Mouse (Mus musculus) heart, adult 2 months (tissue): ENCODE measurements around the gene Sdhaf2. TPM values are rescaled to one million over a fixed set of nuclear protein-coding genes. Genes with fewer than 3 reads are reported as not detected.

Experiments used
- DNase-seq, 2 experiments: peaks; one replicate each; pipeline ENCODE4 v3.0.0; 2021
- H3K27ac ChIP-seq: fragments of 200-600 bp; 2 replicates; pipeline ENCODE4 v1.8.1; 2022
- H3K27me3 ChIP-seq: fragments of 200-500 bp; 2 replicates; pipeline ENCODE4 v1.6.1; 2012; ENCODE audit warnings: mild to moderate bottlenecking, low read length, inconsistent platforms, mixed read lengths; ENCODE audit not compliant: control insufficient read depth, insufficient read depth
- H3K36me3 ChIP-seq: fragments of 200-500 bp; 2 replicates; pipeline ENCODE4 v1.6.1; 2012; ENCODE audit warnings: low read length, inconsistent platforms; ENCODE audit not compliant: control insufficient read depth, insufficient read depth
- H3K4me1 ChIP-seq: fragments of 200-500 bp; 2 replicates; pipeline ENCODE4 v1.6.1; 2011; ENCODE audit warnings: low read length; ENCODE audit not compliant: control insufficient read depth, insufficient read depth
- H3K4me3 ChIP-seq: fragments of 200-600 bp; 2 replicates; pipeline ENCODE4 v1.8.1; 2022
- H3K79me2 ChIP-seq: fragments of 200-500 bp; replicated peaks from 2 replicates; pipeline ENCODE4 v1.6.1; 2012; ENCODE audit warnings: mild to moderate bottlenecking, inconsistent platforms, low read length, moderate library complexity, mixed read lengths; ENCODE audit not compliant: control insufficient read depth, insufficient read depth
- H3K9ac ChIP-seq: fragments of 200-500 bp; 2 replicates; pipeline ENCODE4 v1.6.1; 2012; ENCODE audit warnings: low read depth, mild to moderate bottlenecking, control low read depth, inconsistent platforms, low read length, mixed read lengths
- CTCF ChIP-seq: fragments of 200-600 bp; IDR thresholded peaks from 2 replicates; pipeline ENCODE4 v1.8.1; 2022; ENCODE audit warnings: antibody characterized with exemption, mild to moderate bottlenecking, moderate library complexity
- EP300 ChIP-seq: fragments of 200-500 bp; IDR thresholded peaks from 2 replicates; pipeline ENCODE4 v1.6.1; 2011; ENCODE audit warnings: low read depth, low read length, control low read depth; ENCODE audit not compliant: insufficient read depth
- POLR2A ChIP-seq: fragments of 200-500 bp; IDR thresholded peaks from 2 replicates; pipeline ENCODE4 v1.6.1; 2011; ENCODE audit warnings: mild to moderate bottlenecking, low read depth, low read length, control low read depth; ENCODE audit not compliant: insufficient read depth
- WGBS: fragments of 180-500 bp; shearing (Covaris S2); methylation state at CpG from one replicate; pipeline ENCODE4 v1.1.7; 2018; 5-methylcytosine and 5-hydroxymethylcytosine counted together
- intact Hi-C: fragments of 180-260 bp; cut with DNase I; formaldehyde crosslinking; loops from one replicate; pipeline ENCODE4 v1.15.1; 2025
- polyA plus RNA-seq: library from polyadenylated mRNA; depleted of rRNA; stranded (reverse); fragments of >200 nt; gene quantifications from 2 replicates; pipeline ENCODE4 v1.2.3, GENCODE M21; 2012
- total RNA-seq, 2 experiments: library from RNA; stranded (reverse); gene quantifications; 2 replicates each; pipeline ENCODE4 v1.2.3; 2021

Gene Sdhaf2
- total and polyA plus RNA-seq, 3 experiments = 45.7 to 77.9 (median 65.5) TPM

DNA sequence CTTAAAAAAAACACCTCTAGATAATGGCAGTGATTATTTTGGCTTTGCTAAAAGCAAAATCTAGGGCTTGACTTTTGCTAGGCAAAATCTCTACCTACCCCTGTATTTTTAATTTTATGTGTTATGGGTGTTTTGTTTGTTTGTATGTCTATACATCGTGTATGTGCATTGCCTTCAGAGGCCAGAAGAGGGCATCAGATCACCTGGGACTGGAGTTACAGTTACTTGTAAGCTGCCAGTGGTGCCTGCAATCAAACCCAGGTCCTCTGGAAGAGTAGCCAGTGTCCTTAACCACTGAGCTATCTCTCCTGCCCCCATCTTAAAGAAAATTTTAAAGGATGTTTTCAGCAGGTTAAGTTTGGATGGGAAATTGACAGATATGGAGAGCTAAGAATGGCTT is 4.1 kb upstream of the Sdhaf2 start:
- no peak for TF ChIP-seq POLR2A
- peak; percentile 47 for TF ChIP-seq CTCF
- TF ChIP-seq EP300 = no peak
- H3K27me3 ChIP-seq = no peaks in the 10 kb centered on the region
- H3K27ac ChIP-seq = no peak overlapping the region
- no peak overlapping the region for H3K4me3 ChIP-seq
- H3K9ac ChIP-seq = no peak overlapping the region
- peaks cover 29% of the 10 kb centered on the region for H3K36me3 ChIP-seq
- WGBS = 98% methylated on average over 1 of the region's 1 CpGs
- H3K4me1 ChIP-seq = peaks cover 10% of the 10 kb centered on the region
- H3K79me2 ChIP-seq = peaks cover 7% of the 10 kb centered on the region; the same call in 1 of the 2 replicates
- no peak for DNase-seq
- intact Hi-C loops = no loop called here

DNA sequence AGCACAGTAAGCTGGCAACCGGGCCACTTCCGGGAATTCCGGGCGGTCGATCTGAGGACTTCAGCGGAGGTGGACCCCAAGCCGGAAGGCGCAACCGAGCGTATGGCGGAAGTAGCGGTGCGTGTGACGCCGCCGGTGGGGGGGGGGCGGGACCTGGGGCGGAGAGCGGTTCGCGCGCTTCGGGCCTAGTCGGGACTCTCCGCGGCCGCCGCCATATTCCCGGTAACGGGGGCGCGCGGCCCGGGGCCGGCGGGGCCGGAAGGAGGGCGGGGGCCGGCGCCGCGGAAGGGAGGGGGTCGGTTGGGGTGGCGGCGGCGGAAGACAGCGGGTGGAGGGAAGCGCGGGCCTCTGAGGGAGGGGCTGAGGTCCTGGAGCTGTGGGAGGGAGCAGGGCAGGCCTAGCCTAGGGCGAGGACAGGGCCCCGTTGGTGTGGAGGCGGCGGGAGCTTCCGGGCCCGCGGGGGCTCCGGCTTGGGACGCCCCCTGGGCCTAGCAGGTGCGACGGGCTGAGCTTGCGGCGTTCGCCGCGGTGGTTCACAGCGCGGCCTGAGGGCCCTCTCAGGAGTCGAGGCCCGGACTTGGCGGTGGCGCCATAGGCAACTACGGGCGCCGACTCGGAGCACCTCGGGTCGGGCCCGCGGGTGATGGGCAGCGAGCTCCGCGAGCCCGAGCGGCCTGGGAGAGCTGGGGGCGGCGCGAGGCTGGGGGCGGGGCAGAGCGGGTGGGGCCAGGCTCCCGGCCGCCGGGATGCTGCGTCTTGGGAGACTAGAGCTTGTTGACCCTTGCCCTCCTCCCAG is 638 bp downstream of the Sdhaf2 start, which contains the start of gene Cpsf7:
Gene Cpsf7 (plus strand): TSS at position 161 of the 796 bp plus-strand sequence.
- Histone ChIP-seq H3K9ac (peak within 1 kb of the TSS; percentile 95), H3K36me3 (peaks cover 27% of the 10 kb centered on the region), H3K4me1 (peaks cover 10% of the 10 kb centered on the region), H3K79me2 (peaks cover 3% of the 10 kb centered on the region; the same call in 1 of the 2 replicates), H3K27me3 (no peaks in the 10 kb centered on the region), H3K27ac (peak within 1 kb of the TSS; percentile 99), H3K4me3 (peak within 1 kb of the TSS; percentile 87)
- intact Hi-C loops = loop anchor here (1.0 to 10.0 kb wide), 4 partner anchors 29 to 1479 kb away; partner anchors contain the start of genes Cyb561a3 and Tmem138
- WGBS = under 1% methylated on average over 81 of the region's 93 CpGs
- DNase-seq = peak; percentile 89 to 94
- 0 out of 2 replicates have a peak, but pooled peaks have one; percentile 48 for TF ChIP-seq EP300
- no peak for TF ChIP-seq CTCF
- peak; percentile 73; the same call in 1 of the 2 replicates for TF ChIP-seq POLR2A

DNA sequence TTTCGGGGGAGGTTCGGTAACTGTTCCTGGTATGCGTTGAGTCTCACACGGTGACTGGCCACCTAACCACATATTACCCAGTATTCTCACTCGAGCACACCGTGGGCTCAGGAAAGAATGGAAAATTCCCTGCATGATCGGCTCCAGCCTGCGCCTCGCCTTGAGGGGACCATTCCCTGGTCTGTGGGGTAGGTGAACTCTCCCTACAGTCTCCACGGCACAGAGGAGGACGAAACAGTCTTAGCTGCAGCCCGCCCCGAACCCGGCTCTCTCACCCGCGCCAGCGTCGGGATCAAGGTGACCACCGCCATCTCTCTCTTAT is 1.2 kb downstream of the Sdhaf2 start:
- peaks cover 10% of the 10 kb centered on the region for H3K4me1 ChIP-seq
- peak overlapping the region; percentile 87 for H3K4me3 ChIP-seq
- peaks cover 3% of the 10 kb centered on the region; the same call in 1 of the 2 replicates for H3K79me2 ChIP-seq
- no peaks in the 10 kb centered on the region for H3K27me3 ChIP-seq
- no peak for TF ChIP-seq CTCF
- TF ChIP-seq EP300 = no peak
- no peak; the same call in none of the 2 replicates for TF ChIP-seq POLR2A
- peak overlapping the region; percentile 90 for H3K9ac ChIP-seq
- intact Hi-C loops = loop anchor here (1.0 to 10.0 kb wide), 4 partner anchors 30 to 1480 kb away; partner anchors contain the start of genes Cyb561a3 and Tmem138
- no peak for DNase-seq
- peaks cover 25% of the 10 kb centered on the region for H3K36me3 ChIP-seq
- H3K27ac ChIP-seq = peak overlapping the region; percentile 99
- WGBS = under 1% methylated on average over 19 of the region's 19 CpGs

GRCm38 (mm10) chr19:10523483-10524080 is 2.4 kb downstream of the Sdhaf2 start:
- intact Hi-C loops = loop anchor here (2.0 to 10.0 kb wide), 3 partner anchors 31 to 1481 kb away; partner anchors contain the start of genes Cyb561a3 and Tmem138
- WGBS = 59% methylated on average over 5 of the region's 5 CpGs
- no peak overlapping the region for H3K9ac ChIP-seq

DNA sequence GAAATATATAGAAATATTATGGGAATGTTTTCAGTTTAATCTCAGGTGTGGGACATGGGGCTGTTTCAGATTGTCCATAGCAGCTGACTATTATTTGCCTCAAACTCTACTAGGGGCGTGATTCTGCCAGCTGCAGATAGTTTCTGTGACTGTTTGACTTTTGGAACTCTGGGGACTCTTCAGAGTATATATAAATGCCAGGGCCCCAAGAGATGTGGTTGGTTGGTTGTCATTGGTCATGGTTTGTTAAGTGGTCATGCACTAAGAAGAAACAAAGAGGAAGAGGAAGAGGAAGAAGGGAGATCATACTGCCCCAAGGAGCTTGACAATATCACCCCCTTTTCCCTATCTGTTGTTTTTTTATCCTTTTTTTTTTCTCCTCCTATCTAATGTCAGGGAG is 4.0 kb downstream of the Sdhaf2 start:
- H3K9ac ChIP-seq = no peak overlapping the region
- H3K79me2 ChIP-seq = peaks cover 1% of the 10 kb centered on the region; the same call in 1 of the 2 replicates
- no peaks in the 10 kb centered on the region for H3K27me3 ChIP-seq
- no peak for DNase-seq
- intact Hi-C loops = loop anchor here (10.0 kb wide), 1 partner anchor 1483 kb away; no protein-coding TSS in a partner anchor
- no peak overlapping the region for H3K27ac ChIP-seq
- no peak overlapping the region for H3K4me3 ChIP-seq
- peaks cover 13% of the 10 kb centered on the region for H3K36me3 ChIP-seq
- no peak for TF ChIP-seq CTCF
- TF ChIP-seq EP300 = no peak
- TF ChIP-seq POLR2A = no peak
- H3K4me1 ChIP-seq = peaks cover 6% of the 10 kb centered on the region
- 44% methylated on average over 1 of the region's 1 CpGs for WGBS

More at GRCm38 (mm10) chr19:10523483-10524080, 2.4 kb downstream of the Sdhaf2 start:
- TF ChIP-seq CTCF = no peak
- no peak for TF ChIP-seq POLR2A
- no peak for TF ChIP-seq EP300
- no peak for DNase-seq
- no peak overlapping the region; the same call in 1 of the 2 replicates for H3K4me3 ChIP-seq
- H3K36me3 ChIP-seq = peaks cover 24% of the 10 kb centered on the region
- peaks cover 10% of the 10 kb centered on the region for H3K4me1 ChIP-seq
- no peaks in the 10 kb centered on the region for H3K27me3 ChIP-seq
- no peak overlapping the region for H3K27ac ChIP-seq
- H3K79me2 ChIP-seq = peaks cover 4% of the 10 kb centered on the region; the same call in 1 of the 2 replicates

DNA sequence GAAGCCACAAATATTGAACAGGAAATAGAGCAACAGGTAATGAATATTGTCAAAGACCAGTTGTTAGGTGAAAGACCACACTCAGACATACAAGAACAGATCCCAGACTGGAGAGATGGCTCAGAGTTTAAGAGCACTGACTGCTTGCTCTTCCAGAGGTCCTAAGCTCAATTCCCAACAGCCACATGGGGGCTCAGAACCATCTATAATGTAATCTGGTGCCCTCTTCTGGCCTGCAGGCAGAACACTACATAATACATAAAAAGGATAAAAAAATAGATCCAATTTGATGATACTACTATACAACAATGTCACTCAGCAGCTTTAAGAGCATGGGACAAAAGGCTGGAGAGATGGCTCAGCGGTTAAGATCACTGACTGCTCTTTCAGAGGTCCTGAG is 5.6 kb downstream of the Sdhaf2 start:
- TF ChIP-seq CTCF (peak; percentile 64), POLR2A (no peak)
- Histone ChIP-seq H3K36me3 (peaks cover 4% of the 10 kb centered on the region; the same call in 1 of the 2 replicates), H3K4me1 (no peaks in the 10 kb centered on the region), H3K9ac (no peak overlapping the region), H3K79me2 (peaks cover 1% of the 10 kb centered on the region; the same call in 1 of the 2 replicates), H3K27ac (no peak overlapping the region), H3K4me3 (no peak overlapping the region), H3K27me3 (no peaks in the 10 kb centered on the region)
- intact Hi-C loops = loop anchor here (10.0 kb wide), 1 partner anchor 1484 kb away; no protein-coding TSS in a partner anchor
- no peak for DNase-seq
- 55% methylated on average over 1 of the region's 1 CpGs for WGBS
